Mouse (Mus musculus) cerebral cortex, adult 2 months (tissue): ENCODE measurements around the gene Ccdc110.

Experiments used
- WGBS: fragments of 180-500 bp; shearing (Covaris S2); methylation state at CpG from one replicate; pipeline ENCODE4 v1.1.7; 2018; 5-methylcytosine and 5-hydroxymethylcytosine counted together

Ccdc110 gene

DNA sequence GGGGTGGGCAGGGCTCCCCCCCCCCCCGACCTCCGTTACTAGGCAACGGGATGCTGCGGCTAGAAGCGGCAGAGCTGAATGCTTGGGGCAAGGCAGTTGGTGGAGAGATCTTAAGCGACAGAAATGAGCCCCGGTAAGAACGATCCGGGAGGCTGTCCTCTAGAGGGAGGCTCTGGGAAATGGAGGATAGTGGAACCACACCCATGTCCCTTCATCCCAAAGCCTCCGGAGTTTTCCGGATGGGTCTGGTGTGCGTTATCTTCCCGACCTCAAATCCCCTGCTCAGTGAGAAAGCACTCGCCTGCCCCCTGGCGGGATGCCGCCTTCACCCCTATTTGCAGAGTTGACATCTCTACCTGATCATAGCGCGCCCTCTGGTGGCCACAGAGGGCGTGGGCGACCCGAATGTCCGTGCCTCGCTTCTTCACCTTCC is at the start of gene Ccdc110:
Gene Ccdc110, plus strand, starts transcription at position 38 of the 433 bp plus-strand sequence.
- WGBS: 2% methylated on average over 23 of the region's 23 CpGs

DNA sequence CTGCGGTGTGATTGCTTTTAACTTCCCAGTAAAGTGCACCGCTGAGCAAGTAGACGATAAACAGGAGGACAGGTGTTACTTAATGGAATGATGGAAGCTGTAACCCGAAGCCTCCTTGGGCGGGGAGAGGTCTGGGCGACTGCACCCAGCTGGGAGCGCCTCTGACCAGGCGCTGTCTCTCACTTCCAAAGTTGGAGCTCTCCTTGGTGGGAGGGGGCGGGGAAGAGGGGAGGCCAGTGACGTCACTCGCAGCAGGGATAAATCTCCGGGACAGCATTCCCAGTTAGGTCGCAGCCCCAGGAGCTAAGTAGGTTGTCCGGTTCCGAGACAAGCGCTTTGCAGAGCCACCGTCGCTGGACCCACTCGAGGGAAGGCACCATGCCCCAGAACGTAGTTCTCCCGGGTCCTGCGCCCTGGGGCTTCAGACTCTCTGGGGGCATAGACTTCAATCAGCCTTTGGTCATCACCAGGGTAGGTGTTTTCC is 49.2 kb upstream of the Ccdc110 start, which contains the start of gene Pdlim3:
Gene Pdlim3, plus strand, starts transcription at position 260 of the 484 bp plus-strand sequence.
- 3% methylated on average over 22 of the region's 22 CpGs for WGBS

DNA sequence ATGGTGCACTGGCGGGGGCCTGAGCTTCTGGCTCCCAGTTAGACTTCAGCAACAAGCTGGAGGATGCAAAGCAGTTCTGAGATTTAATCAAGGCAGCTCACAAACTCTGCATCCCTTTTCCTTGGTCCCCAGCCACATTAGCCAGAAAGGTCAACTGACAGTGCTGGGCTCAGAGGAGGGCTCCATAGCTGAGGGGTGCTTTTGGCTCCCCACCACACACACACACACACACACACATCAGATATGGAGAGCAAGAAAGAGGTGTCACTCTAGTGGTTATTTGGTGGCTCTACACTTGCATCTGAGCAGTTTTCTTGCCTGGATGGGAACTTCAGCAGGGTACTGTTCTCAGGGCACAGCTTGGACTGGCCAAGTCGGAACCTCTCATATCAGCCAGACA is 48.6 kb upstream of the Ccdc110 start:
- WGBS: 66% methylated on average over 2 of the region's 2 CpGs

DNA sequence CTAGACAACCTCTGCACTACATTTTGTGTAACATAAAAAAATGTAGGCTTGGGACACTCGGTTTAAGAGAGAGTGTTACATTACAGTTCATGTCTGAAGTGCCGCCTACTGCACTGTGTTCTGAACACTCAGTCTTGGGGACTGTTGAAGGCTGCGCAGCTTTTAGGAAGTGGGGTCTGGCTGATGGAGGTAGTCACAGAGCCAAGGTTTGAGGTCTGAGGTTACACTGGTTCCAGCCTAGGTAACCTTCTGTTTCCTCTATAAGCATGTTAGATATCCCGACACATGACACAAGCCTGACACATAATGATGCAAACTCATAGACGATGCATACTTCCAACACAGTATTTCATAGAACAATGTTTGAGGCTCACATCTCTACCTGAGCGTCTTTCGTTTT is 44.7 kb upstream of the Ccdc110 start:
- WGBS: 95% methylated on average over 7 of the region's 7 CpGs

DNA sequence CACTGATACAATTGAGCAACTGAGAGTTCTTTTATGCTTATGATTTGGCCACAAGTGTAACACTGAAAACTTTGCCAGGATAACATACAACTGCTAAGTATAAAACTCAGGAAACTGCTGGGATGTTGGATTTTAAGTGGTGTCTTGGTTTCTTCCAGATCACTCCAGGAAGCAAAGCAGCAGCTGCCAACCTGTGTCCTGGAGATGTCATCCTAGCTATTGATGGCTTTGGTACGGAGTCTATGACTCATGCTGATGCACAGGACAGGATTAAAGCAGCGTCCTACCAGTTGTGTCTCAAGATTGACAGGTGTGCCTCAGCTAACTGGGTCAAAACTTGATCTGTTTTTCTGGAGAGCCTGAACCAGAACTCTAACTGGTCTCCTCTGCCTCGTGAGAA is 37.8 kb upstream of the Ccdc110 start:
- 81% methylated on average over 3 of the region's 3 CpGs for WGBS

DNA sequence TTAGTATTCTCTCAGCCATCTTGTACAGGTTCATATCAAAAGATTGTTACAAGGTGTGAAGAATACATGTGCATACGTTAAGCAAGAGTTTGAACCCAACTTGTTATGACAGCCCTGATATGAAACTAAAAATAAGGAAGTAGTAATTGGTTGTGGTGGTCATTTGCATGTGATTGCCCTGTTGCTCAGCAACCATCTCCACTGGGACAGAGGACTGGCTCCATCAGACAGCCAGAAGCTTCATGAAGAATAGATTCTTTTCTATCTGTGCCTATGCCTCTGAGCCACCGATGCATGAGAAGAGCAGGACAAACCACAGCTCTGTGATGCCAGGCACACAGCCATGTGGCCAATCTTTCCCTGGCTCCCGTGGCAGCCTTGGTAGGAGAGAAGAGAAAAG is 34.6 kb upstream of the Ccdc110 start:
- 40% methylated on average over 3 of the region's 3 CpGs for WGBS

DNA sequence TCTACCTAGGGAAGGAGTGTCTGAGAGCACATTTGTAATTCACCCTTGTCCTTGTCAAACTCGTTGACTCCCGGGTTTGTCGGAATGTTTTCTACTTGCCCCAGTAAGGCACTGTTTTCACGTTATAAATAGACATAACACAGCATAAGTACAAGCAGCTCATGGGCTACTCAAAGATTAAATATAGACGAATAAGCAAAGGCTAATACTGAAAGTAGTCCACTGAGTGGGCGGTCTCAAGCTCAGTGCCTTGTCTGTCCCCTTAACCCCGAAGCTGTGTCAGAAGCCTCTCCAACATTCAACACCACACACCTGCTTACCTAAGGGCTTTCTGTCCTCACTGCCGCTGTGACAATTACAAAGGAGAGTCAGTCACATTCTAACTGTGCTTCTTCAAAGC is 32.8 kb upstream of the Ccdc110 start:
- WGBS: 84% methylated on average over 8 of the region's 8 CpGs

DNA sequence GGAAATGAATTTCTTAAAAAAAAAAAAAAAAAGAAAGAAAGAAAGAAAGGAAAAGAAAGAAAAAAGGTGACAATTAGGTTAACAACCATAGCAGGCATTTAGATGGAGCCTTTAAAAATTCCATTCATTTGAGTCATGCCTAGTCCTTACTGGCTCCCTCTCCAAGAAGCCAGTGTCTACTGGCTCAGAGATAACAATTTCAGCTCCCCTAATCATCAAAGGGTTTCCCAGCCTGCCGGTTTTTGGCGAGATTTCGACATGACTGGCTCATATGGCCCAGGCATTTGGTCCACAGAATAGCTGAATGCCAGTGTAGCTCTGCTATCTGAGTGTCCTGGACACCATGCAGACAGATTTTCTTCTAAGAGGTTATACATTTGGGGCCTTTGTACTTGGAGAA is 30.8 kb upstream of the Ccdc110 start:
- 63% methylated on average over 3 of the region's 3 CpGs for WGBS

DNA sequence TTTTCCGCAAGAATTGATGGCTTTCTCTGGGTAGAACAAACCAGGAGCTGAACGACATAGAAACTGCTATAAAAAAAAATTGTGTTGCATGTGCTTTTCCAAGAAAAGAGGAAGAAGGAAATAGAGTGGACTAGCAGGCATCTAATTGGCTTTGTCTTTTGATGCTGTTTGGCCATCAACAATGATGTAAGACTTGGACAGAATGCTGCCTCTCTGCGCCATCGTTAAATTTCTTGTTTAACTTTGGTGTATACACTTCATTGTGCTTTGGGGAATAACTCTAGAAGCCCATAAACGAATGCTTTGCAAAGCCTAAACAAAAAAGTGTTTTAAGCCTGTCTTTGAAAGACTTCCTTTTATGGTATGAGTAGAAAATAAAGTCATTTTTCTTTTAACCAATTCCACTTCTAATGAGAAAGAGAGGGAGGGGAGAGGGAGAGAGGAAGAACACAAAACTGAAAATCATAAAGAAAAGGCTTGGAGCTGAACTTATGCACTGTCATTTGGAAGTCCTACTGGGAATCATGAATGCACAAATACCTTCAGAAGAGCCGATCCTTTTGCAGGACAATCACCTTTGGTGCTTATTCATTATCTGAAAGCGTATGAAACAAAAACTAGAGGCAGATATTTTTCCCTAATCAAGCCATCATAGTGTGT is 28.7 kb upstream of the Ccdc110 start:
- WGBS: 59% methylated on average over 7 of the region's 7 CpGs

DNA sequence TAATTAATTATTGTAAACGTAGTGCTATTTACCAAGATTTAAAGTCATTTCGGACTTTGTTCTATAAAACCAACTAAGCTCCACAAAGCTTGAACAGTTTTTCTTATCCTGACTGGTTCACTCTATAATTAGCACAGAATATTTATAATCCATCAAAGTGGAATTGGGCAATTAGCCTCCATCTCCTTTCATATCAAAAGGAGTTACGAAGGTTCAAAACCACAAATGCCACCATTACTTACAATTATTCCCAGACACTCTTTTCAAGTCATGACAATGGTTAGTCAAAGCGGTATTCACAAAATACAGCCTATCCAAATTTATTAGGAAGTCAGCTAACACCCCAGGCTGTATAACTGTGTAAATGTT is 28.2 kb upstream of the Ccdc110 start:
- whole genome bisulfite sequencing: 83% methylated on average over 4 of the region's 4 CpGs

DNA sequence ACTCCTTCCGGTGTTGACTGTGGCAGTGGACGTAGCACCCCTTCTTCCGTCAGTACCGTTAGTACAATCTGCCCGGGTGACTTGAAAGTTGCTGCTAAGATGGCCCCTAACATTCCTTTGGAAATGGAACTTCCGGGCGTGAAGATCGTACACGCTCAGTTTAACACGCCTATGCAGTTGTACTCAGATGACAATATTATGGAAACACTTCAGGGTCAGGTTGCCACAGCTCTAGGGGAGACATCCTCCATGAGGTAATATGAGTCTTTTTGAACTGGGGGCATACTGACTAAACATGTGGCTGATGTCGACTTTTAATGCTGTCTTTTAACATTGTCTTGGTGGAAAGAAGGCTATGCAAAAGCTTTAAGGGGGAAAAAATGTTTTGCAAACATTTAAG is 20.7 kb upstream of the Ccdc110 start:
- 95% methylated on average over 11 of the region's 11 CpGs for WGBS

DNA sequence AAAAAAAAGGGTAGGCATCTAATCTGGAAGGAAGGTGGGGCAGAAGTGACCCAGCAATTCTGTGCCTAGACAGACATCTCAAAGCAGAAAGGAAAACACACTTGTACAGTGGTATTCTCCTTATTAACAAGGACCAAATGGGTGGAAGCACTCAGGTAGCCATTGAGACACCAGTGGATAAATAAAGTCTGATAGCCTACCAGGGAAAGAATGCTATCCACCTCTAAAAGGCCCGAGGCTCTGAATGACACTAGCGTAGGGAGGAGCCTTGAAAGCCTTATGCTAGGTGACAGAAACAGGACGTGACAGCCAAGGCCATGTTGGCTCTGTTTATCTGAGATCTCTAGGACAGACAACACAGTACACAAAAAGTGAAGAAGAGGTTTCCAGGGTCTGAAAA is 17.9 kb upstream of the Ccdc110 start:
- 87% methylated on average over 3 of the region's 3 CpGs for WGBS

DNA sequence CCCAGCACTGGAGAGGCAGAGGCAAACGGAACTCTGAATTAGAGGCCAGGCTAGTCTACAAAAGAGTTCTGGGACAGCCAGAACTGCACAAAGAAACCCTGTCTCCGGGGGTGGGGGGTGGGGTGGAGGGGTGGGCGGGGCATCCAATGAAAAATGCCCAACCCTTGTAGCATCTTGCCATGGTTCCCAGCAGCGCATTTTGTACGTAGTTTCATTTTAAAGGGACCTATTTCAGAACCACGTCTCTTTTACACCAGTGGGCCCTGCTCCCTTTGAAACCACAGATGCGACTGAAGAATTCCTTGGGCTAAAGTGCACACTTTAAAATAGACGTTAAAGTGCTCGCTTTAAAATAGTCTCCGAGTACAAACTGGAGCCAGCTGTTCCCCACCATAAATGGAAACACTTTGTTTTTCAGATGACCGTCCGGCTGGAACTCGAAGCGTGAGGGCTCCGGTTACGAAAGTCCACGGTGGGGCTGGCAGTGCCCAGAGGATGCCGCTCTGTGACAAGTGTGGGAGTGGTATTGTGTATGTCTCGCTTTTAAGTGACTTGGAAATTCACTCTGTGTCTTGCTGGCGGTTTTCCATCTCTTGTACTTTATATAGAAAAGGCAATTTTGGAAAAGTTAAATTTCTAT is 17.3 kb upstream of the Ccdc110 start:
- 42% methylated on average over 20 of the region's 20 CpGs for WGBS

DNA sequence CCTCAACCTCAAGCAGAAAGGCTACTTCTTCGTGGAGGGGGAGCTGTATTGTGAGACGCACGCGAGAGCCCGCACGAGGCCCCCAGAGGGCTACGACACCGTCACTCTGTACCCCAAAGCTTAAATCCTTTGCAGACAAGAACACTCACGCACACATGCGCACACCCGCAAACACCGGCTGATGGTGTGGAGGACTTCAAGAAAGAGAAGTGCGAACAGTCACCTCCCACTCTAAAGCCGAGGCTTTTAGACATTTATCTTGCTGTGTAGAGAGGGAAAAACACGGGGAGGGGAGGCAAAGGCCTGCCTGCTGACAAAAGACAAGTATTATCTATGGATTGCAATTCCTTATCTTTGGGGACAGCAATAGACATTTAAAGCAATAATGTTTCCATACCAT is 15.5 kb upstream of the Ccdc110 start:
- WGBS: 74% methylated on average over 15 of the region's 15 CpGs

DNA sequence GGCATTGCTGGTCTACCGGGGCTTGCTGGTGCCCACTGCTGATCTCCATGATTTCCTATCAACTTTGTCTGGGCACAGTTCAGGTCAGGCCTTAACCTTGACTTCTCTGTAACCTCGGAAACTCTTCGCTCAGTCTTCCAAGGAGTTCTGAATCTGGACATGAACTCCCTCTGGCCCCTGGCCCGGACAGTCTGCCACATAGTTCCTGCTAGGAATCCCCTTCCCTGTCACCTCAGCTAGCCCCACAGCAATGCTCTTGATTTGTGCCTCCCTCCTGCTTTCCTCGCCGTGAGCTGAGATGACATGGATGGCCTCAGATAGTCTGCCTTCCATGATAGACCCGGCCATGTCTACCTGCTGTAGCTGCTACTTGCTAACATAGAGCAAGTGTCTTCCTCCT is 14.0 kb upstream of the Ccdc110 start:
- 91% methylated on average over 7 of the region's 7 CpGs for WGBS

DNA sequence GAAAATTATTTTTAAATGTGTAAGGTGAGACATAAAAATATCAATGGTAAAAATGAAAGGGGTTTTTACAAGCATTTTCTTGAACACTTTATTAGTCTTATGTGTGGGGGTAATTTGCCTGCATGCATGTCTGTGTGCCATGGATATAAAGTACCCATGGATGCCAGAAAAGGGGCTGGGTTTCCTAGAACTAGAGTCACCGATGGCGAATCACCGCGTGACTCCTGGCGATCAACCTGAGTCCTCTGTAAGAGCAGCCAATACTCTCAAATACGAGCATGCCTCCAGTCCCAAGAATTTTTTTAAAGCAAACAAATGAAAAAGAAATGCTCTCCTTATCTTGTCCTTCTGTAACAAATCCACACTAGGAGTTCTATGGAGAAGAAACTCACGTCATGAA is 12.3 kb upstream of the Ccdc110 start:
- 96% methylated on average over 7 of the region's 7 CpGs for WGBS

DNA sequence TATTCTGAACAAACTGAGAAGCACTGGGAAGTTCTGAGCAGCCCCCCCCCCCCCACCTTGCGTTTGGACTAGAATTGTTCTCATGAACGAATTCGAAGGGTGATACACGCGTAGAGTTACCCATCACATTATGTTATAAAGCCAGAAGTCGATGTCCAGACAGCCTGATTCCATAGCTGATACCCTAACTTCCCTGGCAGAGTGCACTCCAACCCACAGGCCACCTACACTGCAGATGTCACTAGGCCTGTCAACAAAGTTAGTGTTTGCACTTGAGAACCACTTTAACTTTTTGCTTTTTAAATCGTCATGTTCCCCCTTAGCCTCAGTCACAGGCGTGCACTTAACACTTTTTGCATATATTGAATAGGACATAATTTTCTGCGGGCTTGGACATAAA is 2.6 kb downstream of the Ccdc110 start:
- WGBS: 74% methylated on average over 9 of the region's 9 CpGs

DNA sequence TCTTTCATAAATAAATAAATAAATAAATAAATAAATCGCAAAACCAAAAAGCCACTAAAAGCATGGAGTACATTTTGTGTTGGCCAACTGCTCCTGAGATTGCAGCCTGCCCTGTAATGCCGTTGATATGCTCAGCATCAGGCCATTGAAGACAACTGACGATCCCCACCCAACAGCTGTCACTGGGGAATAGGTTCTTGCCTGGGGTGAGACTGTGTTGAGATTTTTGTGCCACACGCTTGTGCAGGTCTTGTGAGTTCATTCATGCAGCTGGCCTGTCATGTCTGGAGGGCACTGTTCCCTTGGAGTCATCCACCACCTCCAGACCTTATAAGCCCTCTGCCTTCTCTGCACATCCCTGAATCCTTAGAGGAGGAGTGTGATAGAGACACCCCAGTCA is 11.9 kb downstream of the Ccdc110 start:
- WGBS: 95% methylated on average over 4 of the region's 4 CpGs

DNA sequence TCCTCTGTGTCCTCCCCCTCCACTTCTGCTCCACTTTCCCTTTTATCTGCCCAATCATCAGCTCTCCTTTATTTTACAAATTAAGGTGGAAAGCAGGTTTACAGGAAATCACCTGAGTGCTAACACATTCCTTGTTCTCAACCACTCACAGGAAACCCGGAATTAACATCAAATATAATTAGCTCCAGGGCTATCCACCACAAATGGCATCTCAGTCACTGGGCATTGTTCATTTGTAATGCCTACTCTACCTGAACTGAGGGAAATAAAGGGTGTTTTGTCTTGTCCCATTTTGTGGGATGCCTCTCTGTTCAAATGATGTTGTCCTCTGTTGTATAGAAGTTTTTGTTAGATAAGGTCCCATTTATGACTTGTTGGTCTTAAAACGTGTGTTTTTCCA is 16.2 kb downstream of the Ccdc110 start:
- 56% methylated on average over 2 of the region's 2 CpGs for WGBS

DNA sequence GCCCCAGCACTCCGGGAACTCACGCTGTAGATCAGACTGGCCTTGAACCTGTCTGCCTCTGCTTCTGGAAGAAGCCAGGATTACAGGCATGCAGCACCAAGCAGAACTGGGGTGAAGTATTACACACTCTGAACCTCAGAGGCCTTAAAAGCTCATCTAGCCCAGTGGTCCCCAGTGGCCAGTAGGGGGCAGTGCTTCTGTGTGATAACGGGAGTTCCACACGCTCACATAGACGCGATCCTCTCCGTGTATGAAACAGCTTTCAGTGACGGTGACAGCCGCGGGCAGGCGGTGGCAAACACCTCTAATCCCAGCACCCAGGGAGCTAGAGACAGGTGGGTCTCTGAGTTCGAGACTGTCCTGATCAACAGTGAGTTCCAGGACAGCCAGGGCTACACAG is 36.5 kb downstream of the Ccdc110 start:
- 95% methylated on average over 12 of the region's 12 CpGs for WGBS

DNA sequence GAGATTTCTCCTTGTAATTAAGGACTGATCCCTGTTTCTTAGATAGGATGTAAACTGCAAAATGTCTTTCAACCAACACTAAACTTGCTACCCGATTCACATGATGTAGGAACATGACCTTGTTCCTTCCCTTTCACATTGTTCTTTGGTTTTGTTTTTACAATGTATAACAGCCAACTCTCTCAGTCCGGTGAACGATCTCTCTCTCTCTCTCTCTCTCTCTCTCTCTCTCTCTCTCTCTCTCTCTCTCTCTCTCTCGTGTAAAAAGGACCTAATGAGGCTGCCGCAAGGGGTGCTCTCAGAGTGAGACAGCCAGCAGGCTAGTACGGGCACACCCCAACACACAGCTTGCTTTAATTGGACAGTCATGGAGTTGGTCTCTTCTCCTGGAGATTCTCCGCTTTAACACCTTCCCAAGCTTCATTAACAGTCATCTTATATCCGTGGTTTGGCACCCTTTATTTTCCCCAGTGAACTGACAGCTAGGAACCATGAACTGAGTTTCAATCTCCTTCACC is 39.6 kb downstream of the Ccdc110 start:
- WGBS: 55% methylated on average over 8 of the region's 8 CpGs

DNA sequence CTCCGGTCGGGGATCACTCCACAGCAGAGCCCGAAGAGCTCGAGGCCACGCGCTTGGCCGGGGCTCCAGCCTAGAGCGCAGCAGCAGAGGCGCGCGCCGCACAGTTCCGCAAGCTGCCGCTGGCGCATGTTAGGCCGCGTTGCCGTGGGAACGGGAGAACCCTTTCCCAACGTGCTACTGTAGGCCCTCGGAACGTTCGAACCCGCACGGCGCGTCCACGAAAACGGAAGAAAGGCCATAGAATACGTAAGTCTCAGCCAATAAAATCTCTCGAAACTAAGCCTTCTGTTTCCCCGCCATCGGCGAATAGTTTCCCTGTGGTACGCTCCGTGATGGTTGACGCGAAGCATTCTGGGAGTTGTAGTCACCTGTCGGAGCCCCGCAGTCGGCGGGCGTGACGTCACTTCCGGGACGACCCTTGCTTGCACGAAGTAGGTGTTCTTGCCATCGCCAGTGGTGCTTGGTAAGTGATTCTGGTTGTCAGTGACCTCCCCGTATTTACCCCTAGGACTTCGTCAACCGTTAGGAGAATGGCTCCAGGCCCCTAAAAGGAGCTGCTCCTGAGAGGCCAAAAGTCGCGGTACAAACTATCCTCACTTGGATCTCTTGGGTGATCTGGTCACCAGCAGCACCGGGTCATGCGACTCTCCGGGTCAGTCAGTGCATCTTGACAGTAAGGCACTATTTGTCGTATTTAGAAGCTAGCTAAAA is 40.9 kb downstream of the Ccdc110 start, which contains the start of the genes 1700029J07Rik and Ufsp2:
Gene 1700029J07Rik, minus strand, starts transcription at position 127 of the 711 bp plus-strand sequence.
Gene Ufsp2, plus strand, starts transcription at position 403 of the 711 bp plus-strand sequence.
- under 1% methylated on average over 57 of the region's 57 CpGs for WGBS
